Mouse (Mus musculus) C2C12 (cell line): ENCODE data around the gene Rgs6. TPM values are rescaled to one million over a fixed set of nuclear protein-coding genes. Genes with fewer than 3 reads are reported as not detected.

ENCODE experiments used
- H3K27me3 ChIP-seq: one replicate; pipeline ENCODE4 v1.6.1; 2011; ENCODE audit not compliant: control insufficient read depth, insufficient read depth, insufficient read length
- H3K36me3 ChIP-seq: one replicate; pipeline ENCODE4 v1.6.1; 2011; ENCODE audit not compliant: control insufficient read depth, insufficient read depth
- H3K4me3 ChIP-seq: one replicate; pipeline ENCODE4 v1.5.1; 2011; ENCODE audit warnings: mild to moderate bottlenecking, control low read depth; ENCODE audit not compliant: poor library complexity, insufficient read depth, severe bottlenecking
- H3K79me2 ChIP-seq: one replicate; pipeline ENCODE4 v1.6.1; 2011; ENCODE audit not compliant: control insufficient read depth, insufficient read depth
- H3K79me3 ChIP-seq: one replicate; pipeline ENCODE4 v1.6.1; 2011; ENCODE audit warnings: low read depth, control low read depth
- H3ac ChIP-seq: one replicate; pipeline ENCODE3; 2011; ENCODE audit warnings: low read depth; ENCODE audit not compliant: control insufficient read depth, insufficient read length
- CEBPB ChIP-seq: IDR thresholded peaks from one replicate; pipeline ENCODE4 v1.6.1; 2011; ENCODE audit warnings: low read depth, mild to moderate bottlenecking, control low read depth, moderate library complexity
- CTCF ChIP-seq: IDR thresholded peaks from one replicate; pipeline ENCODE4 v1.5.1; 2011; ENCODE audit not compliant: control insufficient read depth, insufficient read depth, insufficient read length
- FOSL1 ChIP-seq: IDR thresholded peaks from one replicate; pipeline ENCODE4 v1.8.0; 2011; ENCODE audit warnings: mild to moderate bottlenecking, low read length; ENCODE audit not compliant: poor library complexity, insufficient read depth, severe bottlenecking
- MAX ChIP-seq: IDR thresholded peaks from one replicate; pipeline ENCODE4 v1.6.1; 2011; ENCODE audit warnings: mild to moderate bottlenecking, control low read depth
- MYOD1 ChIP-seq: IDR thresholded peaks from one replicate; pipeline ENCODE4 v1.6.1; 2011; ENCODE audit warnings: low read depth; ENCODE audit not compliant: control insufficient read depth, insufficient read length
- MYOG ChIP-seq: IDR thresholded peaks from one replicate; pipeline ENCODE4 v1.6.1; 2011; ENCODE audit not compliant: control insufficient read depth, insufficient read length; ENCODE audit errors: extremely low read depth
- USF1 ChIP-seq: IDR thresholded peaks from one replicate; pipeline ENCODE4 v1.6.1; 2011; ENCODE audit warnings: low read depth, mild to moderate bottlenecking, control low read depth, moderate library complexity
- polyA plus RNA-seq: library from polyadenylated mRNA; unstranded; fragments of >200 nt; fragmentation: generic; extraction: Trizol; gene quantifications from one replicate; pipeline ENCODE4 v1.2.1, GENCODE M21; 2012; ENCODE audit warnings: missing spikeins

The Rgs6 gene
- polyA plus RNA-seq, 1 experiment, result not detected

DNA sequence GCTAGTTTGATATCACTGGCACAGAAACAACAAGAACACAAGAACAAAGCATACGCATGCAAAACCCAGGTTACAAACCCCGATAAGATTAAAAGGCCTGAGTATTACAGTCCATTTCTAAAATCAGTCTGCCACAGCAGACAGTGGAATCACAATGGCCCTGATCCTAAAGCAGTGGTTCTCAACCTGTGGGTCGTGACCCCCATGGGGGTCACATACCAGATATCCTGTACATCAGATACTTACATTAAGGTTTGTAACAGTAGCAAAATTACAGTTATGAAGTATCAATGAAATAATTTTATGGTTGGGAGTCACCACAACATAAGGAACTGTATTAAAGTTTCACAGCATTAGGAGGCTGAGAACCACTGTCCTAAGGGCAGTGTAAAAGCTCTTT lies 488.1 kb downstream of the Rgs6 start:
- no peak overlapping the region for H3ac ChIP-seq
- no peaks in the 10 kb centered on the region for H3K79me3 ChIP-seq
- no peaks in the 10 kb centered on the region for H3K36me3 ChIP-seq
- TF ChIP-seq MAX (no peak), CEBPB (no peak), CTCF (no peak), USF1 (no peak)
- no peaks in the 10 kb centered on the region for H3K27me3 ChIP-seq
- no peaks in the 10 kb centered on the region for H3K79me2 ChIP-seq
- H3K4me3 ChIP-seq, result no peak overlapping the region

DNA sequence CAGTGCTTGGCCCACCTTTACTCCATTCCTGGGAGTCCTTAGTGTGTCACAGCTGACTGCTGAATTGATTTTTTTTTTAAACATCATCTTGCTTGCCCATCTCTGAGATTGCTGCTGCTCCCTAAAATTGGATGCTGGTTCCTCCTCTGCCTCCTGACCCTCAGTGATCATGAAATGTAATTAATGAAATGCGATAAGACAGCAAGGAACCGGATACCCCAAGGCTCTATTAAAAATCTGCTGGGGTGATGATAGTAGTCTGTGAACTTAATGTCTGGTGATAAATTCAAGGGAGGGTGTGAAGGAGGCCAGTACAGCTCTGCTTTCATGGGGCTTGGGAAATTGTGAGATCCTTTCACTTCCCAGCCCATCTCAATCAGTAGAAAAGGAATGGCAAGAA lies 489.4 kb downstream of the Rgs6 start:
- TF ChIP-seq MYOG (no peak), MAX (no peak), CTCF (no peak), MYOD1 (no peak), FOSL1 (no peak), CEBPB (no peak), USF1 (no peak)
- no peaks in the 10 kb centered on the region for H3K79me3 ChIP-seq
- H3K4me3 ChIP-seq, result no peak overlapping the region
- H3K79me2 ChIP-seq, result no peaks in the 10 kb centered on the region
- H3ac ChIP-seq, result no peak overlapping the region
- no peaks in the 10 kb centered on the region for H3K27me3 ChIP-seq
- H3K36me3 ChIP-seq, result no peaks in the 10 kb centered on the region

DNA sequence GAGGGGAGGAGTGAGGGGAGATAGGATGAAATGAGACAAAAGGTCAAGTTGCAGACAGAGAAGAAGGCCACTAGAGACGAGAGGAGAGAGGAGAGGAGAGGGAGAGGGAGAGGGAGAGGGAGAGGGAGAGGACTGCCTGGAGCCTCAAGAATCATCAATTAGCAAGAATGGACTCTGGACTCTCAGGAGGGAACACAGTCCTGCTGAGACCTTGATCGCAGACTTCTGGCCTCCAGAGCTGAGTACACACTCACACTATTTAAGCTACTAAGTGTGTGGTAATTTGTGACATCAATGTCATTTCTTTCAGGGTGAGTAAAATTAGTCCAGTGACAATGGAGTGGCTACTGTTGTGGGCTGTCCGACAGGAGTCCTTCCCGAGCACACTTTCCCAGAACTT lies 495.3 kb downstream of the Rgs6 start:
- H3K79me2 ChIP-seq, result no peaks in the 10 kb centered on the region
- no peak overlapping the region for H3K4me3 ChIP-seq
- H3K27me3 ChIP-seq, result no peaks in the 10 kb centered on the region
- no peak overlapping the region for H3ac ChIP-seq
- H3K36me3 ChIP-seq, result no peaks in the 10 kb centered on the region
- no peak for TF ChIP-seq USF1
- no peak for TF ChIP-seq MYOD1
- no peak for TF ChIP-seq CTCF
- TF ChIP-seq MAX, result no peak
- no peak for TF ChIP-seq FOSL1
- TF ChIP-seq CEBPB, result no peak
- no peak for TF ChIP-seq MYOG
- H3K79me3 ChIP-seq, result no peaks in the 10 kb centered on the region

DNA sequence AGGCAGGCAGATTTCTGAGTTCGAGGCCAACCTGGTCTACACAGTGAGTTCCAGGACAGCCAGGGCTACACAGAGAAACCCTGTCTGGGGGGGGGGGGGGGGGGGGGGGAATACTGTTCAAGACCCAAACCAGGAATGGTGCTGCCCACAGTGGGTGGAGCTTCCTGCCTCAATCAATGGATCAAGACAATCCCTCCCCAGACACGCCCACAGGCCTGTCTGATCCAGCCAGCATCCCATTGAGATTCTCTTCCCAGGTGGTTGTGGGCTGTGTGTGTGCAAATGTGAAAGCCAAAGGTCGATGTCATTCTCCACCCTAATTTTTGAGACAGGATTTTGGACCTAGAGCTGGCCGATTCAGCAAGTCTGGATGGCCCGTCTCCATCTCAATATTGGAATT lies 496.5 kb downstream of the Rgs6 start:
- no peaks in the 10 kb centered on the region for H3K79me3 ChIP-seq
- no peaks in the 10 kb centered on the region for H3K36me3 ChIP-seq
- no peak overlapping the region for H3ac ChIP-seq
- no peaks in the 10 kb centered on the region for H3K27me3 ChIP-seq
- no peak overlapping the region for H3K4me3 ChIP-seq
- H3K79me2 ChIP-seq, result no peaks in the 10 kb centered on the region
- TF ChIP-seq FOSL1 (no peak), CTCF (no peak), MYOG (no peak), MAX (no peak), USF1 (no peak), CEBPB (no peak), MYOD1 (no peak)

DNA sequence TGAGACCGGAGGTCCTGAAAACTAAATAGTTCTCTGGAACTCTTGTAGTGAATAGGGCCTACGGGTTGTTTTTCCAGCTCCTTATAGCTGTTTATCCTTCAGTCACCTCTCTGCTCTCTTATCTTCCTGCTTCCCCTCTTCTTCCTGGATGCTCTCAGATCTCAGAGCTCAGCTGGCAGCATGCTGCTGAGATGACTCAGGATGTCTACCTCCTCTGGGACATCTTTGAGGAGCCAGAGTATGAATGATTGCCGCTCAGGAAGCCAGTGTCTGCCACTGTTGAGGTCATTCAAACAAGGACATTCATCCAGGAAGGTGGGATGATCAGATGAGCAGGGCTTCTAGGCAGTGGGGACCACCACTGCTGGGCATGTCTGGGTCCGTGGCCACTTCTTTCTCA lies 498.9 kb downstream of the Rgs6 start:
- Histone ChIP-seq H3ac (no peak overlapping the region), H3K4me3 (no peak overlapping the region), H3K36me3 (no peaks in the 10 kb centered on the region), H3K27me3 (peaks cover 3% of the 10 kb centered on the region), H3K79me2 (no peaks in the 10 kb centered on the region), H3K79me3 (no peaks in the 10 kb centered on the region)
- TF ChIP-seq MYOG (no peak), MYOD1 (no peak), FOSL1 (no peak), CEBPB (no peak), MAX (no peak), CTCF (no peak), USF1 (no peak)

GRCm38 (mm10) chr12:83087555-83087954 lies 499.5 kb downstream of the Rgs6 start:
- H3K4me3 ChIP-seq, result no peak overlapping the region
- H3K36me3 ChIP-seq, result no peaks in the 10 kb centered on the region
- H3K27me3 ChIP-seq, result peaks cover 3% of the 10 kb centered on the region
- no peak overlapping the region for H3ac ChIP-seq
- H3K79me3 ChIP-seq, result no peaks in the 10 kb centered on the region
- H3K79me2 ChIP-seq, result no peaks in the 10 kb centered on the region
- TF ChIP-seq MAX (no peak), CEBPB (no peak), FOSL1 (no peak), USF1 (no peak), MYOG (no peak), MYOD1 (no peak), CTCF (no peak)
